ENCODE assay signal across 12 mouse cellular contexts in the genomic region with DNA sequence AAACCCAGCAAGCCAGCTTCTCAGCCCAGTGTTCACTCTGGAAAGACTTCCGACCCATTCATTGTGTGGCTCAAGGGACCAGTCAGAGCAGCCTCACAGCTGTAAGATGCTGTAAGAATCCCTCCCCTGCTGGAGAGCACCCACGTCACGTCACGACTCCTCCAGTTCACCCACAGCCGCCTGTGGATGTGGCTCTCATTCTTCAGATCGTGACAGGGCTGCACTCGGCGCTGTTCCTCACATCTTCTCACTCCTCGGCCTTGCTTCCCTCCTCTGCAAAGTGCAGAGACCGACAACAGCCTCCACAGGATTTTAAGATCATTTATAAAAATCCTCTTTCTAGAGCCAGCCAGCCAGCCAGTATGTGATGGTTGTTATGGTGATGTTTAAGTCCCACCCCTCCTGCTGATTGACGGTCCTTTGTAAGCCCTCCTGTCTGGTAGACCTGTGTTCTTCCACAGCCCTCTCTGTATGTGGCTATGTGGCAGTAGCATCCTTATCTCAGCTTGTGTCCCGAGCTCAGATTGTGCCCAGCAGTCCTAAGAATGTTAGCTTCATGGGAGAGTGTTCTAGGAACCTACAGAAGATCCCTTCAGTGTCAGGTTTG.
DNase-seq lines count a peak whose midpoint lies in the region; ATAC-seq and TF ChIP-seq lines count a peak whose summit lies in the region.
"Had no signal": no experiment of that assay in that cellular context is flagged by ENCODE, and none has a peak within 500 bp of the region (broad histone marks: within the 10 kb centered on the region; RNA-seq: fewer than 3 reads in every experiment).

No protein-coding gene starts in this region.

- TF ChIP-seq POLR2A in cortical plate, adult 2 months (IDR thresholded peaks at IDR 0.05; ENCODE audit: extremely low read depth, insufficient read depth, low read length), result 0 out of 2 replicates have a peak, but pooled peaks have one; percentile 25

- no peak overlapping the region for H3K9ac ChIP-seq in neural tube, embryonic 15.5 days (replicated peaks)
- H3K9ac ChIP-seq: kidney, embryonic 15.5 days; limb, embryonic 13.5 days had no signal

- H3K36me3 ChIP-seq in neural tube, embryonic 15.5 days, result no peaks in the 10 kb centered on the region
- H3K36me3 ChIP-seq: kidney, embryonic 15.5 days had no signal

- no peaks in the 10 kb centered on the region for H3K27me3 ChIP-seq in neural tube, embryonic 15.5 days (replicated peaks)
- H3K27me3 ChIP-seq: kidney, embryonic 15.5 days had no signal

- no peak for TF ChIP-seq CTCF in cortical plate, adult 2 months (IDR thresholded peaks at IDR 0.05; ENCODE audit: extremely low read depth, insufficient read depth, low read length)

- H3K9me3 ChIP-seq in neural tube, embryonic 15.5 days (replicated peaks), result no peaks in the 10 kb centered on the region
- H3K9me3 ChIP-seq: kidney, embryonic 15.5 days; limb, embryonic 13.5 days had no signal

- peak; percentile 96 for ATAC-seq in frontal cortex, adult (ENCODE audit: low TSS enrichment)
- ATAC-seq in neural tube, embryonic 15.5 days (ENCODE audit: low FRiP score), result peak; percentile 80
- no peak for ATAC-seq in megakaryocyte progenitor cell, adult 5-6 weeks (replicated peaks; ENCODE audit: poor library complexity)

- H3K4me1 ChIP-seq in cortical plate, adult 2 months (ENCODE audit: control insufficient read depth, insufficient read depth, low read length), result peaks cover 4% of the 10 kb centered on the region
- H3K4me1 ChIP-seq in neural tube, embryonic 15.5 days, result peaks cover 23% of the 10 kb centered on the region

- H3K4me3 ChIP-seq in cortical plate, adult 2 months (ENCODE audit: insufficient read depth, low read length), result no peak overlapping the region
- no peak overlapping the region for H3K4me3 ChIP-seq in neural tube, embryonic 15.5 days (replicated peaks)
- H3K4me3 ChIP-seq: kidney, embryonic 15.5 days; limb, embryonic 13.5 days had no signal

- peak; percentile 64 to 68 for DNase-seq in left cerebral cortex, adult 9 months (ENCODE audit: low spot score in 2 of 2)
- DNase-seq in embryo, embryonic 11 days, result no peak
- no peak for DNase-seq in adrenal gland, adult (ENCODE audit: inconsistent age in 2 of 2, low spot score in 1 of 2)
- DNase-seq: adrenal gland, adult 8-10 months; cerebellum, postnatal 36 days; lung, postnatal 10 days had no signal

- no peak overlapping the region for H3K27ac ChIP-seq in cortical plate, adult 2 months (ENCODE audit: insufficient read depth, low read length)
- peak overlapping the region; percentile 71 for H3K27ac ChIP-seq in neural tube, embryonic 15.5 days (replicated peaks)
- H3K27ac ChIP-seq: kidney, embryonic 15.5 days; limb, embryonic 13.5 days had no signal

- 0 out of 2 replicates have a peak overlapping the region, but pooled peaks have one; percentile 11 for H3K4me2 ChIP-seq in neural tube, embryonic 15.5 days
- H3K4me2 ChIP-seq: kidney, embryonic 15.5 days; limb, embryonic 13.5 days had no signal

- WGBS in neural tube, embryonic 15.5 days, result 44% methylated on average over 12 of the region's 12 CpGs

Comparison
In these comparisons a context has a peak if more than half of its experiments do, and no peak if none do; other contexts are left out.
1. DNase-seq: peak in left cerebral cortex, adult 9 months (2 of 2); none in embryo, embryonic 11 days (single experiment) and adrenal gland, adult (0 of 2).